ENCODE assay signal across 9 mouse cellular contexts in genomic region chr6:82854338-82854737, GRCm38 (mm10).
A peak's percentile ranks its signal among the peaks of the same experiment; 100 is the strongest.
DNase-seq lines count a peak whose midpoint lies in the region; ATAC-seq and TF ChIP-seq lines count a peak whose summit lies in the region.
"Had no signal": no experiment of that assay in that cellular context is flagged by ENCODE, and none has a peak within 500 bp of the region (broad histone marks: within the 10 kb centered on the region; RNA-seq: fewer than 3 reads in every experiment).

No protein-coding gene starts in this region.

- no peaks in the 10 kb centered on the region for H3K36me3 ChIP-seq in kidney, adult 2 months (ENCODE audit: control insufficient read depth, insufficient read depth, low read length)
- no peaks in the 10 kb centered on the region for H3K36me3 ChIP-seq in heart, adult 2 months (ENCODE audit: control insufficient read depth, insufficient read depth, low read length)
- H3K36me3 ChIP-seq: liver, embryonic 15.5 days had no signal

- peak; percentile 1 for DNase-seq in kidney, adult 2 months
- DNase-seq in kidney, adult 9 months: no peak
- DNase-seq in adrenal gland, adult 8-10 months: peak; percentile 90
- DNase-seq in heart, adult 2 months: peak; percentile 69 to 85
- peak; percentile 18 to 48 for DNase-seq in lung, postnatal 4 days
- DNase-seq in neural tube, embryonic 10.5 days (ENCODE audit: extremely low spot score, low spot score): no peak
- no peak for DNase-seq in layer of hippocampus, adult 18-20 months (ENCODE audit: low spot score in 2 of 2)

- 43% methylated on average over 6 of the region's 6 CpGs for WGBS in kidney, adult 2 months
- WGBS in heart, adult 2 months: 22% methylated on average over 6 of the region's 6 CpGs

- H3K79me2 ChIP-seq in heart, adult 2 months (replicated peaks; ENCODE audit: control insufficient read depth, insufficient read depth, low read length): no peaks in the 10 kb centered on the region

- TF ChIP-seq EP300 in heart, adult 2 months (IDR thresholded peaks at IDR 0.05; ENCODE audit: insufficient read depth, low read depth, low read length): peak; percentile 65; the same call in 1 of the 2 replicates

- no peak overlapping the region for H3K4me3 ChIP-seq in kidney, adult 2 months (ENCODE audit: insufficient read depth, low read depth, low read length)
- no peak overlapping the region for H3K4me3 ChIP-seq in heart, adult 2 months
- H3K4me3 ChIP-seq: liver, embryonic 15.5 days had no signal

- TF ChIP-seq CTCF in kidney, adult 2 months (conservative IDR thresholded peaks at IDR 0.05; ENCODE audit: insufficient read depth, insufficient read length, low read depth, low read length): no peak
- TF ChIP-seq CTCF in heart, adult 2 months (IDR thresholded peaks at IDR 0.05): no peak

- no peak overlapping the region for H3K9ac ChIP-seq in heart, adult 2 months (ENCODE audit: low read depth, low read length)
- H3K9ac ChIP-seq: liver, embryonic 15.5 days had no signal

- no peak for ATAC-seq in megakaryocyte progenitor cell, adult 5-6 weeks (replicated peaks; ENCODE audit: poor library complexity)

- H3K27me3 ChIP-seq in kidney, adult 2 months (replicated peaks; ENCODE audit: control insufficient read depth, insufficient read depth, low read length): no peaks in the 10 kb centered on the region
- no peaks in the 10 kb centered on the region for H3K27me3 ChIP-seq in heart, adult 2 months (ENCODE audit: control insufficient read depth, insufficient read depth, low read length)
- H3K27me3 ChIP-seq: liver, embryonic 15.5 days had no signal

- TF ChIP-seq POLR2A in kidney, adult 2 months (IDR thresholded peaks at IDR 0.05; ENCODE audit: low read depth, low read length): no peak
- TF ChIP-seq POLR2A in heart, adult 2 months (IDR thresholded peaks at IDR 0.05; ENCODE audit: insufficient read depth, low read depth, low read length): no peak

- no peak overlapping the region for H3K27ac ChIP-seq in kidney, adult 2 months (ENCODE audit: insufficient read depth, low read depth, low read length)
- peak overlapping the region; percentile 73 for H3K27ac ChIP-seq in heart, adult 2 months
- H3K27ac ChIP-seq: liver, embryonic 15.5 days had no signal

- H3K4me1 ChIP-seq in kidney, adult 2 months (ENCODE audit: control insufficient read depth, insufficient read depth, low read length): no peaks in the 10 kb centered on the region
- H3K4me1 ChIP-seq in heart, adult 2 months (ENCODE audit: control insufficient read depth, insufficient read depth, low read length): peaks cover 5% of the 10 kb centered on the region; the same call in 1 of the 2 replicates
- H3K4me1 ChIP-seq: liver, embryonic 15.5 days had no signal

- intact Hi-C loops in heart, adult 2 months (cut with DNase I): no loop called here

Comparison
In these comparisons a context has a peak if more than half of its experiments do, and no peak if none do; other contexts are left out.
1. DNase-seq: peak in kidney, adult 2 months (single experiment), adrenal gland, adult 8-10 months (single experiment), heart, adult 2 months (2 of 2) and lung, postnatal 4 days (2 of 2); none in kidney, adult 9 months (single experiment), neural tube, embryonic 10.5 days (single experiment) and layer of hippocampus, adult 18-20 months (0 of 2).